Mouse (Mus musculus) heart, embryonic 11.5 days (tissue): ENCODE data around the gene Il22ra1. TPM values are rescaled to one million over a fixed set of nuclear protein-coding genes. Genes with fewer than 3 reads are reported as not detected.

ENCODE experiments used
- ATAC-seq: fragments of 200-750 bp; cut with Nextera tagmentation; replicated peaks from 2 replicates; pipeline ENCODE4 v1.8.0; 2017; ENCODE audit warnings: moderate library complexity; ENCODE audit not compliant: insufficient number of reproducible peaks, low FRiP score, low TSS enrichment
- H3K27ac ChIP-seq: fragments of 300-500 bp; sonication (generic); 2 replicates; pipeline ENCODE4 v1.5.1; 2014; ENCODE audit warnings: mild to moderate bottlenecking, low read depth, low read length
- H3K27me3 ChIP-seq: fragments of 300-500 bp; sonication (generic); 2 replicates; pipeline ENCODE4 v1.6.1; 2014; ENCODE audit warnings: mild to moderate bottlenecking, low read length, mixed read lengths; ENCODE audit not compliant: control insufficient read depth, insufficient read depth
- H3K36me3 ChIP-seq: fragments of 300-500 bp; sonication (generic); 2 replicates; pipeline ENCODE4 v1.6.1; 2014; ENCODE audit warnings: mild to moderate bottlenecking, low read length, moderate library complexity, mixed read lengths; ENCODE audit not compliant: control insufficient read depth, insufficient read depth
- H3K4me1 ChIP-seq: fragments of 300-500 bp; sonication (generic); 2 replicates; pipeline ENCODE4 v1.6.1; 2014; ENCODE audit warnings: low read length; ENCODE audit not compliant: control insufficient read depth, insufficient read depth
- H3K4me2 ChIP-seq: fragments of 300-500 bp; sonication (generic); 2 replicates; pipeline ENCODE4 v1.6.1; 2014; ENCODE audit warnings: mild to moderate bottlenecking, moderate library complexity
- H3K4me3 ChIP-seq: fragments of 300-500 bp; sonication (generic); 2 replicates; pipeline ENCODE4 v1.5.1; 2014; ENCODE audit warnings: low read depth, low read length
- H3K9ac ChIP-seq: fragments of 300-500 bp; sonication (generic); 2 replicates; pipeline ENCODE4 v1.6.1; 2014; ENCODE audit warnings: mild to moderate bottlenecking, low read depth, low read length, moderate library complexity
- H3K9me3 ChIP-seq: fragments of 300-500 bp; sonication (generic); replicated peaks from 2 replicates; pipeline ENCODE4 v1.6.1; 2016; ENCODE audit warnings: low read length; ENCODE audit not compliant: control insufficient read depth
- WGBS: fragments of 180-500 bp; shearing (Covaris S2); extraction: QIAGEN DNeasy Blood & Tissue Kit; methylation state at CpG from one replicate; pipeline ENCODE4 v1.1.7; 2014; ENCODE audit not compliant: insufficient replicate concordance; 5-methylcytosine and 5-hydroxymethylcytosine counted together
- polyA plus RNA-seq: library from polyadenylated mRNA; unstranded; fragments of >200 nt; fragmentation: Nextera tagmentation; extraction: Ambion mirVana; gene quantifications from 2 replicates; pipeline ENCODE4 v1.2.1, GENCODE M21; 2014

Il22ra1 gene
- polyA plus RNA-seq, 1 experiment from 2014 or later: not detected

- Histone ChIP-seq H3K27me3 (peaks cover 12% of the 10 kb centered on the region), H3K36me3 (no peaks in the 10 kb centered on the region), H3K4me1 (no peaks in the 10 kb centered on the region), H3K27ac (no peak overlapping the region), H3K4me3 (no peak overlapping the region), H3K9ac (no peak overlapping the region), H3K4me2 (no peak overlapping the region), H3K9me3 (no peaks in the 10 kb centered on the region)
- no peak for ATAC-seq
- WGBS: 61% methylated on average over 4 of the region's 4 CpGs
Observed at GRCm38 (mm10) chr4:135692916-135693315, 35.1 kb upstream of the Il22ra1 start.

- H3K4me2 ChIP-seq: no peak overlapping the region
- WGBS: 71% methylated on average over 7 of the region's 7 CpGs
- ATAC-seq: no peak
- H3K9ac ChIP-seq: no peak overlapping the region
- H3K27ac ChIP-seq: no peak overlapping the region
- H3K4me3 ChIP-seq: no peak overlapping the region
- no peaks in the 10 kb centered on the region for H3K27me3 ChIP-seq
- H3K4me1 ChIP-seq: no peaks in the 10 kb centered on the region
- H3K9me3 ChIP-seq: no peaks in the 10 kb centered on the region
- no peaks in the 10 kb centered on the region for H3K36me3 ChIP-seq
Observed at GRCm38 (mm10) chr4:135698498-135698897, 29.5 kb upstream of the Il22ra1 start.

GRCm38 (mm10) chr4:135703497-135703896, 24.5 kb upstream of the Il22ra1 start:
- H3K27me3 ChIP-seq: peaks cover 8% of the 10 kb centered on the region
- ATAC-seq: no peak
- H3K9me3 ChIP-seq: no peaks in the 10 kb centered on the region
- no peak overlapping the region for H3K4me2 ChIP-seq
- no peak overlapping the region for H3K9ac ChIP-seq
- 0 out of 2 replicates have a peak, but pooled peaks cover 2% of the 10 kb centered on the region for H3K4me1 ChIP-seq
- no peak overlapping the region for H3K4me3 ChIP-seq
- H3K27ac ChIP-seq: no peak overlapping the region
- H3K36me3 ChIP-seq: no peaks in the 10 kb centered on the region
- 61% methylated on average over 13 of the region's 13 CpGs for WGBS

DNA sequence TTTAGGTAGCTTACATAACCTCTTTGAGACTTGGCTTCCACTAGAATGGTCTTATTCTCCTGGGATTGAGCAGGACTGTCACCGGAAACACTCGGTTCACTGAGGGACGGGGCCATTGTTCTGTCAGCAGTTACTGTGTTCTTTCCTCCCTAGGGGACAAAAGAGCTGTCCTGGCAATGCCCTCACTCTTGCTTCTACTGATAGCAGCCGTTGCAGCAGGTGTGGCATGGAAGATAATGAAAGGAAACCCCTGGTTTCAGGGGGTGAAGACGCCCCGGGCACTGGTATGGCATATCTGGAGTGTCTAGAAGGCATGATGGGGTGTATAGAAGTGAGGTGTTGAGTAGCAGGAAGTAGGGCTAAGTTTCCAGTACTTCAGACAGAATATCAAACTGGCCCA, 24.0 kb upstream of the Il22ra1 start:
- no peak overlapping the region for H3K4me3 ChIP-seq
- 49% methylated on average over 6 of the region's 6 CpGs for WGBS
- ATAC-seq: no peak
- peaks cover 8% of the 10 kb centered on the region for H3K27me3 ChIP-seq
- 0 out of 2 replicates have a peak, but pooled peaks cover 2% of the 10 kb centered on the region for H3K4me1 ChIP-seq
- no peak overlapping the region for H3K27ac ChIP-seq
- no peak overlapping the region for H3K9ac ChIP-seq
- H3K9me3 ChIP-seq: no peaks in the 10 kb centered on the region
- H3K36me3 ChIP-seq: no peaks in the 10 kb centered on the region
- H3K4me2 ChIP-seq: no peak overlapping the region

- H3K27ac ChIP-seq: no peak overlapping the region
- H3K9me3 ChIP-seq: no peaks in the 10 kb centered on the region
- no peaks in the 10 kb centered on the region for H3K36me3 ChIP-seq
- H3K4me3 ChIP-seq: no peak overlapping the region
- H3K27me3 ChIP-seq: peaks cover 8% of the 10 kb centered on the region
- no peak for ATAC-seq
- no peak overlapping the region for H3K4me2 ChIP-seq
- H3K9ac ChIP-seq: no peak overlapping the region
- WGBS: 81% methylated on average over 6 of the region's 6 CpGs
- 0 out of 2 replicates have a peak, but pooled peaks cover 2% of the 10 kb centered on the region for H3K4me1 ChIP-seq
Observed at GRCm38 (mm10) chr4:135706045-135706444, 21.9 kb upstream of the Il22ra1 start.

- Histone ChIP-seq H3K36me3 (no peaks in the 10 kb centered on the region), H3K4me2 (peak overlapping the region; percentile 46), H3K27ac (no peak overlapping the region), H3K27me3 (peaks cover 8% of the 10 kb centered on the region), H3K4me3 (no peak overlapping the region), H3K4me1 (0 out of 2 replicates have a peak, but pooled peaks cover 2% of the 10 kb centered on the region), H3K9ac (no peak overlapping the region), H3K9me3 (no peaks in the 10 kb centered on the region)
- 10% methylated on average over 8 of the region's 8 CpGs for WGBS
- no peak for ATAC-seq
Observed at GRCm38 (mm10) chr4:135709072-135709564, 18.9 kb upstream of the Il22ra1 start.

DNA sequence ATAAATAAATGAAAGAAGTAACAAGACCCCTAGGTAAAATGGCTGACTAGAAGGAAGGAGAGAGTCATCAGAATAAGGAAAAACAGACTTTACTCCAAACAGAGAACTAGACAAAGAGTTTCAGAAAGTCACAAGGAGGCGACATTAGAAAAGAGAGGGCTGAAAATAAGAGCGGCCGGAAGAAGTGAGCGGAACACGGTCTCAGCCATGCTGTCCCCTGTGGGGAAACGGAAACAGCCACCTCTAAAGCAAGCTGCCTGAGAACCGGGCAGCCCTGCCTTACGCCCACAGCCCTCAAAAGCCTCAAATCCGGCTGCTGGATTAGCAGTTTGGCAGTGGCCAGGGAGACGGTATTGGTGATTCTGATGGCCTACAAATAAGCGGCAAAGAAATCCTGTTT, 18.4 kb upstream of the Il22ra1 start:
- no peak for ATAC-seq
- no peak overlapping the region for H3K9ac ChIP-seq
- H3K4me3 ChIP-seq: no peak overlapping the region
- WGBS: 67% methylated on average over 11 of the region's 11 CpGs
- no peaks in the 10 kb centered on the region for H3K36me3 ChIP-seq
- H3K4me1 ChIP-seq: no peaks in the 10 kb centered on the region
- no peaks in the 10 kb centered on the region for H3K9me3 ChIP-seq
- H3K27me3 ChIP-seq: peaks cover 8% of the 10 kb centered on the region
- H3K4me2 ChIP-seq: no peak overlapping the region
- H3K27ac ChIP-seq: no peak overlapping the region

GRCm38 (mm10) chr4:135710392-135710791, 17.6 kb upstream of the Il22ra1 start:
- H3K4me1 ChIP-seq: no peaks in the 10 kb centered on the region
- 38% methylated on average over 3 of the region's 3 CpGs for WGBS
- H3K36me3 ChIP-seq: no peaks in the 10 kb centered on the region
- no peak overlapping the region for H3K27ac ChIP-seq
- ATAC-seq: no peak
- no peaks in the 10 kb centered on the region for H3K9me3 ChIP-seq
- no peak overlapping the region for H3K4me2 ChIP-seq
- H3K4me3 ChIP-seq: no peak overlapping the region
- H3K9ac ChIP-seq: no peak overlapping the region
- peaks cover 5% of the 10 kb centered on the region; the same call in 1 of the 2 replicates for H3K27me3 ChIP-seq

DNA sequence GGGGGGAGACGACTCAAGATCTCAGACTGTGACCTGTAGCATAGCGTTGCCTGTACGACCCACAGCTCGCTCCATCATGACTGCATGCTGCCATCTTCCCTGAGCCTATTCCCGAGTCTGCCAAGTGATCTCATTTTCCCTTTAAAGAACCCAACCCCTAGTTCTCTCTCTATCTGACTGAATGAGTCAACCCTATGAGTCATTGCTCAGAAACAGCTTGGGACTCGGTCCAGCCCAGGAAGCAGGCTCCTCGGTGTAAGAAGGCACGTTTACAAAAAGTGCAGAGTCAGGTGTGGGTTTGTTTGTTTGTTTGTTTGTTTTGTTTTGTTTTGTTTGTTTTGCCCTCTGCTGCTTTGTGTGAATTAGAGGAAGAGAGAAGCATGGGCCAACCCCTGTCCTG, 13.2 kb upstream of the Il22ra1 start:
- H3K9ac ChIP-seq: no peak overlapping the region
- no peaks in the 10 kb centered on the region for H3K27me3 ChIP-seq
- no peaks in the 10 kb centered on the region for H3K9me3 ChIP-seq
- H3K36me3 ChIP-seq: no peaks in the 10 kb centered on the region
- no peak overlapping the region for H3K4me2 ChIP-seq
- ATAC-seq: no peak
- 68% methylated on average over 8 of the region's 8 CpGs for WGBS
- H3K4me1 ChIP-seq: no peaks in the 10 kb centered on the region
- no peak overlapping the region for H3K4me3 ChIP-seq
- no peak overlapping the region for H3K27ac ChIP-seq
